Mouse (Mus musculus) naive thymus-derived CD4-positive, alpha-beta T cell, adult 2 months (primary cell): ENCODE measurements around the gene AW011738.
A peak's percentile ranks its signal among the peaks of the same experiment; 100 is the strongest.

Experiments
- DNase-seq: peaks from one replicate; pipeline ENCODE4 v3.0.0-alpha.2; 2011; ENCODE audit warnings: low read depth

Gene AW011738

GRCm38 (mm10) chr4:156249567-156249966, 46.5 kb downstream of the AW011738 start:
- DNase-seq = no peak

GRCm38 (mm10) chr4:156251081-156251480, 48.0 kb downstream of the AW011738 start:
- DNase-seq = no peak

GRCm38 (mm10) chr4:156252140-156252539, 49.0 kb downstream of the AW011738 start:
- DNase-seq = no peak

GRCm38 (mm10) chr4:156252619-156253018, 49.5 kb downstream of the AW011738 start:
- DNase-seq = no peak

- DNase-seq = no peak
Measured at GRCm38 (mm10) chr4:156253043-156253442, 49.9 kb downstream of the AW011738 start.

GRCm38 (mm10) chr4:156254361-156255077, 51.4 kb downstream of the AW011738 start:
- DNase-seq = peak; percentile 50
